Mouse (Mus musculus): ENCODE data around the gene Kbtbd3. TPM values are rescaled to one million over a fixed set of nuclear protein-coding genes. Genes with fewer than 3 reads are reported as not detected.

The Kbtbd3 gene
- total RNA-seq, 1 experiment from 2014 or later = 2.6 TPM

Other genes with a start within 250 kb of the Kbtbd3 start
- 28.6 and 36.1 TPM in 2 replicates for gene Aasdhppt, start 362 bp upstream of the Kbtbd3 start, total RNA-seq (2017)
- gene Msantd4, start 66.7 kb downstream of the Kbtbd3 start, total RNA-seq (2017) = 58.3 and 64.8 TPM in 2 replicates